Mouse (Mus musculus) cerebellum, adult 9-11 months (tissue): ENCODE measurements around the gene Tmem234.

Experiments
- DNase-seq: peaks from one replicate; pipeline ENCODE4 v3.0.0; 2022

The Tmem234 gene

GRCm38 (mm10) chr4:129622803-129623535 lies 22.5 kb downstream of the Tmem234 start:
- DNase-seq, result peak; percentile 74

GRCm38 (mm10) chr4:129623681-129624091 lies 23.2 kb downstream of the Tmem234 start, which contains the start of gene Ccdc28b:
Ccdc28b (minus strand) TSS chr4:129623947.
- DNase-seq, result peak; percentile 73

GRCm38 (mm10) chr4:129624281-129625028 lies 24.0 kb downstream of the Tmem234 start:
- peak; percentile 96 for DNase-seq

GRCm38 (mm10) chr4:129625029-129625370 lies 24.5 kb downstream of the Tmem234 start:
- peak; percentile 85 for DNase-seq

GRCm38 (mm10) chr4:129625496-129625895 lies 25.0 kb downstream of the Tmem234 start:
- DNase-seq, result peak; percentile 58

DNA sequence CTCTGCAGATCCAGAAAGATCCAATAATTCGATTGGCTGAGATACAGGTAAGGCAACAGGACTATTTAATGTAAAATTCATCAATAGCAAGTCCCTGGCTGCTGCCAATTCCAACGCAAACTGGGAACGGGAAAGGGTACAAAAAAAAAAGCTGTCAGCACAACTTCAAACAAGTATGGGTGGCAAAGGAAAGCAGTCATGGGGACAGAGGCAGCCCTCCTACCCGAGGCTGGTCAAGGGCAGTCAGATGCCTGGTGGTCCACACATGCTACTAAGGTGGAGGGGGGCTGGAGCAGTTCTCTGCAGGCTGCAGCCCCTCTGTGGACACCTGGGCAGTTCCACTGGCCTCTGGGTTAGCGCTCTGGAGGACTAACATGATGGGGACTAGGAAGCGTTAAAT lies 25.6 kb downstream of the Tmem234 start:
- DNase-seq, result peak; percentile 50

DNA sequence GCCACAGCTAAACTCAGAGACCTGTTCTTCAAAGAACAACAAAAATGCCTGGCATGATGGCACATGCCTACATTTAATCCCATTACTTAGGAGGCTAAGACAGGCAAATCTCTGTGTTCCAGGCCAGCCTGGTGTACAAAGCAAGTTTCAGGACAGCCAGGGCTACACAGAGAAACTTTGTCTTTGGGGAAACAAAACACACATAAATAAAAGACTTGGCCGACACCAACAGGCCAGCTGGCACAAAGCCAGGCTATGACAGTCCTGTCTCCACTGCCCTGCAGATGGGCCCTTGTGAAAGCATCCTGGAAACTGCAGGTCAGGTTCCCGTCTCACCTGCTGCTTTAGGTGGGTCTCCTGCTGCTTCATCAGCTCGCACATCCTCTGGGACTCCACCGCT lies 30.5 kb downstream of the Tmem234 start:
- peak; percentile 50 for DNase-seq

DNA sequence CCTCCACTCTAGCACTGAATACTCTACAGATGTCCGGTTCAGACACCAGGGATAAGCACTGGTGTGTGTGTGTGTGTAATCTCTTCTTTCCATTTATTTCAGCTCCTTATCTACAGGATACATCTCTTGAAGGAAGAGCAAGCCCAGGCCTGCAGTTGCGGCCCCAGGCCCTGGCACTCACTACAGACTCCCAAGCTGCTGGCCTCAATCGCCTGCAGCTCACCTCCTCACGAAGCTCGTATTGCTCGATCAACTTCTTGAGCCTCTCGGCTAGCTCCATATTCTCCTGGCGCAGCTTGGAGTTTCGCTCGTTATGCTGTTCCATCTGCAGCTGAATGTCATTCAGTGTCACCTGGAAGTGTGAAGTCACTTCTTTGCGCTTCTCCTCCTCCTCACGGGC lies 31.4 kb downstream of the Tmem234 start:
- peak; percentile 14 for DNase-seq

DNA sequence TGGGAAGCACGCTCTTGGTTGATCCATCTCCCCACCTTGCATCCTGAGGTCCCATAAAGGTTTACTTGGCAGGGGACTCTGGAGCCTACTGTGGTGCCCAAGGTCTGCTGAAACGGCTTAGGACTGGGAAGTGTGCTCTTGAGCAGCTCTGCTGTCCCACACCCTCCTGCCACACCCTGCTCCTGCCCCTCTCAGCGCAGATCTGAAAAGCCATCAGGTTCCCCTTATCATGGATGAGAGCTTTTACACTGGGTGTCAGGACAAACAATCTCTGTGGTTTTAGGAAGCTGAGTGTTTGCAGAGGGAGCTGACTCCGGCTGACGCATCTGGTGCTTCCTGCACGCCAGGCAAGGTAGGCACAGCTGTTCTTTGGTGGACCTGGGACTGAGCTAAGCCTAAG lies 33.4 kb downstream of the Tmem234 start:
- no peak for DNase-seq

- DNase-seq, result peak; percentile 58
These were observed 38.8 kb downstream of the Tmem234 start for GRCm38 (mm10) chr4:129639221-129639620.

- DNase-seq, result peak; percentile 79
These were observed 39.7 kb downstream of the Tmem234 start for GRCm38 (mm10) chr4:129640101-129640637.

GRCm38 (mm10) chr4:129640638-129641467 lies 40.4 kb downstream of the Tmem234 start, which contains the start of gene Txlna:
Txlna (minus strand) TSS chr4:129641065.
- DNase-seq, result peak; percentile 99

DNA sequence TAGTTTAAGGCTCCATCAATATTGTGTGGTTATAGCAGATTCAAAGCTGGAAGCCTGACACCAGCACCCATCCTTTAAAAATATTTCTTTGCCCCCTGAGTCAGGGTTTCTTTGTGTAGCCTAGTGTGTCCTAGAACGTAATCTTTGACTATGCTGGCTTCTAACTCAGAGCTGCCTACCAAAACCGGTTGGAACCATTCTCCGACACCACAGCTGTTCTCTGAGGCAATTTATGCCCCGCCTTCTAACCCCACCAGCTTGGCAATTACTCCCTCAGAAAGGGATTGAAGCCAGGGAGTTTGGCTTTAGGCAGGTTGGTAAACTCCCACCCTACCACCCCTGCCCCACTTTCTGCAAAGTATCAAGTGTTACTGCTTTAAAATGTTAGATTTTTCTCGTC lies 41.3 kb downstream of the Tmem234 start:
- peak; percentile 64 for DNase-seq

DNA sequence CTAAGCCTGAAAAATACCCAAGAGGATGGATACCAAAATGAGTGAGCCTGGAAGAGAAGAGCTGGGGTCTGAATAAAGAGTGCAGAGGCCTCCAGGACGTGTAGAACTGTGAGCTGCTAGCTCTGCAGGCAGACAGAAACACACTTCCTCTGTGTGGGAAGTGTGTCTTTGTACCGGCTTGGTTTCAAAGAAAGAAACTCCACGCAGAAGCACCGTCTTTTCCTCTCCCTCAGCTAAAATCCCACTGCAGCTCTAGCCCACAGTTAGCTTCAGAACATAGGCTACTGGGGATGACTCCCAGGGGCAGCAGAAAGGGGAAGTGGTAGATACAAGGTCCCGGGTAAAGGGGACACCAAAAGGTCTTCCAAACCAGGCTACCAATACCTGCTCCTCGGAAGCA lies 44.7 kb downstream of the Tmem234 start:
- no peak for DNase-seq

DNA sequence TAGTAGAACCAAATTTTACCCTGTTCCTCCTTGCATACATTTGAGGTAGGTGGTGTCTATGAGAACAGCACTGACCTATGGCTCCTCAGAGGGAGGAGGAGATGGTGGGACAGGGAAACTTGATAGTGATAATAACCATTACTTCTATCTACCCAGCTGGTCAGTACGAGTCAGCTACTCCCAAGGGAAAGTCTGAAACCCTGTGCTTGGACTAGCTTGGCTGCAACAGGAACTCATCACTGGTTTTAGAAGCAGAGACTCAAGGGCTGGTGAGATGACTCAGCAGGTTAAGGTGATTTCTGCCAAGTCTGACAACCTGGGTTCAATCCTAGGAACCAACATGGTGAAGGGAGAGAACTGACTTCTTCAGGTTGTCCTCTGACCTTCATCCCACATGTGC lies 48.2 kb downstream of the Tmem234 start:
- no peak for DNase-seq

DNA sequence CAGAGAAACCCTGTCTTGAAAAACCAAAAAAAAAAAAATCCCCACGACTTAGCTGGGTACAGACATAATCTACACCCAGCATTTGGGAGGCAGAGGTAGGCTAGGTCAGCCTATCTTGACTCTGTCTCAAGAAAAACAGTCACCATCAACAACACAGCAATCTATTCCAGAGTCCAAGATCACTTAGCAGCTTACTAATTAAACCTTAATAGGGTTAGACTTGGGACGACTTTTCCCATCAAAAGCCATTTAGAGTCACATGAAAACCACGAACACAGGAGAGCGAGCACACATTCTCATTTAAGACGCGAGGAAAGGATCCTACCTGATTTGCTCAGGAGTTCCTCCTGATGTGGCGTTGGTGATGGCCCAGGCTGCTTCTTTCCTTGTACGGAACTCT lies 49.9 kb downstream of the Tmem234 start:
- DNase-seq, result no peak

DNA sequence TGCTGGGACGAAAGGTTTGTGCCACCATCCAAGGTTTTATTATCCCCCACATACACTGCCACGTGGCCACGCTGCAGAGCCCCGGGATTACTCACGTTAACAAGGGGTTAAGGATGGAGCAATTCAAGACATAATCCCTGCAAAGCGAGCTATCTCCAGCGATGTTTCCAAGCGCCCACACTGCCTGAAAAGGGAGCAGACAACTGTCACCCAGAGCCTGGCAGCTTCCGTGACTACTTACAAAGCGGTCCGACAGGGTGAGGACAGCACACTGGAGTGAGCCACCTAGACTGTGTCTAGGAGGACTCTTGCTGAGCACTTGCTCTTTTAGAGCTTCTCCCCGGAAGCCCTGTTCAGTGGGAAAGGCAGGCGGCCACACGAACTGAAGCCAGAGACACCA lies 54.3 kb downstream of the Tmem234 start:
- DNase-seq, result no peak

DNA sequence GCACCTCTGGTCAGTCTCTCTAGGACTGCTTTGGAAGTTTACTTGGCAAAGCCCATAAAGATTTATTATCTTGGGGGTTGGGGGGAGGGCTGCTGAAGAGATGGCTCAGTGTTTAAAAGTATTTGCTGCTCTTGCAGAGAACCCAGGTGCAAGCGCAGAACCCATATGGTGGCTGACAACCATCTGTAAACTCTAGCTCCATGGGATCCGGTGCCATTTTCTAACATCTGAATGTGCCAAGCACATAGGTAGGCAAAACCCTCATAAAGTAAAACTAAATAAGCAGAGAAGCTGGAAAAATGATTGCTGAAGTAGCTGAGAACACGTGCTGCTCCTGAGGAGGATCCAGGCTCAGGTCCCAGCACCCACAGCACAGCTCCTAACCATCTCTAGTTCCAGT lies 61.1 kb downstream of the Tmem234 start:
- no peak for DNase-seq

GRCm38 (mm10) chr4:129662255-129662813 lies 61.9 kb downstream of the Tmem234 start:
- no peak for DNase-seq

DNA sequence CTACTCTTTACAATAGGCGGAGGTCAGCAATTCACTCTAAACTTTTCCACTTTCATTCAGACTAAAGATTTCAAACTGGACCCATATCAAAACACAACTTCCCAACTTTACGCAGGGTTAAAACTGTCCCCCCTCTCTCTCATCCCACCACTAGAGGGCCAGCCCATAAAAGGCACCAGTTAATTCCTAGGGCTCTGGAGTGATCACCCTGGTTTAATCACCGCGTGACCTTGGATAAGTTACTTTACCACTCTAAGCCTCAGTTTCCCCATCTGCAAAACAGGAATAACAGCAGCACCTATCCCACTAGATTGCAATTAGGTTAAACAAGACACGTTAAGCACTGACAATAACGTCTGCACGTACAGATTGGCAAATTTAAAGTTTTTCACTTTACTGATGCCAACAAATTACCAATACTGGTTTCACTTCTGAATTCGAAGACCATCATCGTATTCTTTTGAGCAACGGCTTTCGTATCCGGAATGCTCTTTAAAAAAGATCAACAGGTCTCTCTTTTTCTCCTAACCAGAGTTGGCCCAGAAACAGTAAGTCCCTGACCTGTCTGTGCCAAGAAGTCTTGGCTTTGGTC lies 71.1 kb downstream of the Tmem234 start:
- DNase-seq, result peak; percentile 30

GRCm38 (mm10) chr4:129672083-129672877 lies 71.8 kb downstream of the Tmem234 start, which contains the start of gene Kpna6:
Kpna6 (minus strand) TSS chr4:129672767.
- peak; percentile 88 for DNase-seq
